Mouse (Mus musculus): ENCODE data around the gene Hoxd13. TPM values are rescaled to one million over a fixed set of nuclear protein-coding genes. Genes with fewer than 3 reads are reported as not detected.

The Hoxd13 gene
- polyA plus RNA-seq, 1 experiment from 2014 or later, result 0.45 TPM

DNA sequence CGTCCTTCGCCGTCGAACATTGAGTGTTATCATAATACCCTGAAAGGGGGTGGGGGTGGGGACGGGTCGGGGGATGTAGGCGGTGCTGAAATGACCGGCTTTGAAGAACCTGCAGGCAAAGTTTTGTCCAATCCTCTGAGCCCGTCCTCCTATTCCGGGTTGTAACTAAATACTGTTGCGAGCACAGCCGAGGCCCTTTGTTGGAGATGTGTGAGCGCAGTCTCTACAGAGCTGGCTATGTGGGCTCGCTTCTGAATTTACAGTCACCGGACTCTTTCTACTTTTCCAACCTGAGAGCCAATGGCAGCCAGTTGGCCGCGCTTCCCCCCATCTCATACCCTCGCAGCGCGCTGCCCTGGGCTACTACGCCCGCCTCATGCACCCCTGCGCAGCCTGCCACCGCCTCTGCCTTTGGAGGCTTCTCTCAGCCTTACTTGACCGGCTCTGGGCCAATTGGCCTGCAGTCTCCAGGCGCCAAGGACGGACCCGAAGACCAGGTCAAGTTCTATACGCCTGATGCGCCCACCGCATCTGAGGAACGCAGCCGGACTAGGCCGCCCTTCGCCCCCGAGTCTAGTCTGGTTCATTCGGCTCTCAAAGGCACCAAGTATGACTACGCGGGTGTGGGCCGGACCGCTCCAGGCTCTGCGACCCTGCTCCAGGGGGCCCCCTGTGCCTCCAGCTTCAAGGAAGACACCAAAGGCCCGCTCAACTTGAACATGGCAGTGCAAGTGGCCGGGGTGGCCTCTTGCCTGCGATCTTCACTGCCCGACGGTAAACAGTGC lies 7.0 kb downstream of the Hoxd13 start, which contains the start of gene Hoxd12:
Gene Hoxd12, plus strand, starts transcription at position 133 of the 785 bp plus-strand sequence.
- Histone ChIP-seq H3K9ac (ENCODE audit: low read depth, low read length) (no peak within 1 kb of the TSS), H3K9me3 (ENCODE audit: control insufficient read depth, low read length) (no peaks in the 10 kb centered on the region)
- ATAC-seq (replicated peaks; ENCODE audit: low FRiP score), result no peak

DNA sequence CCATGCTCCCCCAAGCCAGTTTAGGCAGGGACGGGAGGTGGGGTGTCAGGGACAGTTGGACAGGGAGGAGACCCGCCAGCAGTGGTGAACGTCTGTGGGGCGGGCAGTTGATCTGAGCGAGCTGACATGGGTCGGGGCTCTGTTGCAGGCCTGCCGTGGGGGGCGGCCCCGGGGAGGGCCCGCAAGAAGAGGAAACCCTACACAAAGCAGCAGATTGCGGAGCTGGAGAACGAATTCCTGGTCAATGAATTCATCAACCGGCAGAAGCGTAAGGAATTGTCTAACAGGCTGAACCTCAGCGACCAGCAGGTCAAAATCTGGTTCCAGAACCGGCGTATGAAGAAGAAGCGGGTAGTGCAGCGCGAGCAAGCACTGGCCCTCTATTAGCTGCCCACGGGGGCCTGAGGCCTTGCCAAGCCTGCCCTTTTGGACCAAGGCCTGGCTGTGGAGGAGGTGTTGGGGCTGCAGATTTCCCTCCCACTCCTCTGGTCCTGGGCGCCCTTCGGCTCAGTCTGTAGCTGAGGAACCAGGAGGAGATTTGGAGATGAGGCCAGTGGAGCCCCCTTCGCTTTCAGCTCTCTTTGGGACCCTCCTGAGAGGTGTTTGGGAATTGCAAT lies 7.7 kb downstream of the Hoxd13 start:
- no peak overlapping the region for H3K27ac ChIP-seq (ENCODE audit: low read depth, low read length)
- peaks cover 100% of the 10 kb centered on the region for H3K27me3 ChIP-seq (replicated peaks; ENCODE audit: control insufficient read depth, insufficient read depth, low read length)
- no peak for ATAC-seq (replicated peaks; ENCODE audit: low FRiP score)
- H3K4me3 ChIP-seq (ENCODE audit: low read depth, low read length), result no peak overlapping the region
- WGBS, result 7% methylated on average over 24 of the region's 24 CpGs
- no peaks in the 10 kb centered on the region for H3K36me3 ChIP-seq (ENCODE audit: control insufficient read depth, insufficient read depth, low read length)
- DNase-seq (ENCODE audit: low spot score), result peak; percentile 31
- no peak overlapping the region for H3K4me2 ChIP-seq
- H3K4me1 ChIP-seq (replicated peaks; ENCODE audit: control insufficient read depth, insufficient read depth, low read length), result no peaks in the 10 kb centered on the region
- no peaks in the 10 kb centered on the region for H3K9me3 ChIP-seq (ENCODE audit: control insufficient read depth, low read length)
- H3K9ac ChIP-seq (ENCODE audit: low read depth, low read length), result no peak overlapping the region

More for the DNA sequence above, 7.0 kb downstream of the Hoxd13 start, which contains the start of gene Hoxd12:
- Histone ChIP-seq H3K27ac (ENCODE audit: low read depth, low read length) (no peak within 1 kb of the TSS), H3K4me2 (no peak within 1 kb of the TSS), H3K27me3 (replicated peaks; ENCODE audit: control insufficient read depth, insufficient read depth, low read length) (peaks cover 99% of the 10 kb centered on the region), H3K4me1 (replicated peaks; ENCODE audit: control insufficient read depth, insufficient read depth, low read length) (no peaks in the 10 kb centered on the region), H3K36me3 (ENCODE audit: control insufficient read depth, insufficient read depth, low read length) (no peaks in the 10 kb centered on the region), H3K4me3 (ENCODE audit: low read depth, low read length) (no peak within 1 kb of the TSS)
- DNase-seq (ENCODE audit: low spot score), result peak; percentile 34
- WGBS, result 5% methylated on average over 47 of the region's 47 CpGs

DNA sequence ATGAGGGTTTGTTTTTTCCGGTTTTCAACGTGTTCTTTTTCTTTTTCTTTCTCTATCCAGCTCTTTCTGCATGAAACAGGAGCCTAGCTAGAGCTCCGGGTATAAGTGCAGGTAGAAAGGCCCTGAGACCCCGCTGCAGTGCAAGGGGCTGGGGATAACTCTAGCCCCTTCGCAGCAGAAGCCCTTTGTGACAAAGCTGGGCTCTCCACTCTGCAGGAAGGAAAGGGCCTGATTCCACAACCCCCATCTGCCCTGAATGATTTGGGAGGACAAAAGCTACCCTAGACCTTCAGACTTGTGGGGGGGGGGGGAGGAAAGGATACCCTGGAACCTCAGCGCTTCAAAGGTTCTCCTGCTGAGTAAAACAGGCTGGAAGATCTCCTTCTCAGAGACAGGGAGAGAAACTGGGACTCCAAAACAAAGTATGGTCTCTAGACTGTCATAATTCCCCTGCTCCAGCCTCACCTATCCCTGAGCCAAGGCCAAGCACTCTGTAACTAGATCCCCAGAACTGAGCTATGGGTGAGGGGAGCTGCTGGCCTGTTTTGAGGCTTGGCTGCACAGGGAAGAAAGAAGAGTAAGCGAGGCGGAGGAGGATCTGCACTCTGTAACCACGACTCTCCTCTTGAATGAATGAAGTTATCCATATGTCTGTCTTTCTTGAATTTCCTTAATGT lies 8.4 kb downstream of the Hoxd13 start:
- no peak overlapping the region for H3K4me2 ChIP-seq
- H3K4me1 ChIP-seq (replicated peaks; ENCODE audit: control insufficient read depth, insufficient read depth, low read length), result no peaks in the 10 kb centered on the region
- H3K9ac ChIP-seq (ENCODE audit: low read depth, low read length), result no peak overlapping the region
- peak; percentile 30 for DNase-seq (ENCODE audit: low spot score)
- ATAC-seq (replicated peaks; ENCODE audit: low FRiP score), result no peak
- 4% methylated on average over 9 of the region's 9 CpGs for WGBS
- H3K9me3 ChIP-seq (ENCODE audit: control insufficient read depth, low read length), result no peaks in the 10 kb centered on the region
- H3K27ac ChIP-seq (ENCODE audit: low read depth, low read length), result no peak overlapping the region
- H3K27me3 ChIP-seq (replicated peaks; ENCODE audit: control insufficient read depth, insufficient read depth, low read length), result peaks cover 100% of the 10 kb centered on the region
- no peak overlapping the region for H3K4me3 ChIP-seq (ENCODE audit: low read depth, low read length)
- no peaks in the 10 kb centered on the region for H3K36me3 ChIP-seq (ENCODE audit: control insufficient read depth, insufficient read depth, low read length)

DNA sequence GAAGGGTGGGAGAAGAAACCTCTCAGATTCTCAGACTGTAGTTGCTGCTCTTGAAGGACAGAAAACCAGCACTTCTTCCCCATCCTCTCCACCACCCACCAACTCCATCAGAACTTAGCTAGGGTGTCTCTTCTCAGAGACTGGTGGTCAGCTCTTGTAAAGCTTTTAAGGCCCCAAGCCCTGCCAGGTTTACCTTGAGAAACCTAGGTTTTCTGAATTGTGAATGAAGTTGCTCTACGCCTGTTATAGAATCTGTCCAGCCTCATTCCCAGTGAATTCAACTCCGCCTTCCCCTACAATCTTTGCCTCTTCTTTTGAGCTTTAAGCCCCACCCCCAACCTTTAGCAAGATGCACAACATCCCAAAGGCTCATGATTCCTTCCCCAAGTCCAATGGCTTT lies 9.0 kb downstream of the Hoxd13 start:
- no peak for ATAC-seq (replicated peaks; ENCODE audit: low FRiP score)
- H3K36me3 ChIP-seq (ENCODE audit: control insufficient read depth, insufficient read depth, low read length), result no peaks in the 10 kb centered on the region
- no peak for DNase-seq (ENCODE audit: low spot score)
- 9% methylated on average over 2 of the region's 2 CpGs for WGBS
- no peak overlapping the region for H3K4me2 ChIP-seq
- H3K4me1 ChIP-seq (replicated peaks; ENCODE audit: control insufficient read depth, insufficient read depth, low read length), result 0 out of 2 replicates have a peak, but pooled peaks cover 3% of the 10 kb centered on the region
- H3K27ac ChIP-seq (ENCODE audit: low read depth, low read length), result no peak overlapping the region
- H3K9me3 ChIP-seq (ENCODE audit: control insufficient read depth, low read length), result no peaks in the 10 kb centered on the region
- H3K9ac ChIP-seq (ENCODE audit: low read depth, low read length), result no peak overlapping the region
- H3K4me3 ChIP-seq (ENCODE audit: low read depth, low read length), result no peak overlapping the region
- H3K27me3 ChIP-seq (replicated peaks; ENCODE audit: control insufficient read depth, insufficient read depth, low read length), result peaks cover 100% of the 10 kb centered on the region

DNA sequence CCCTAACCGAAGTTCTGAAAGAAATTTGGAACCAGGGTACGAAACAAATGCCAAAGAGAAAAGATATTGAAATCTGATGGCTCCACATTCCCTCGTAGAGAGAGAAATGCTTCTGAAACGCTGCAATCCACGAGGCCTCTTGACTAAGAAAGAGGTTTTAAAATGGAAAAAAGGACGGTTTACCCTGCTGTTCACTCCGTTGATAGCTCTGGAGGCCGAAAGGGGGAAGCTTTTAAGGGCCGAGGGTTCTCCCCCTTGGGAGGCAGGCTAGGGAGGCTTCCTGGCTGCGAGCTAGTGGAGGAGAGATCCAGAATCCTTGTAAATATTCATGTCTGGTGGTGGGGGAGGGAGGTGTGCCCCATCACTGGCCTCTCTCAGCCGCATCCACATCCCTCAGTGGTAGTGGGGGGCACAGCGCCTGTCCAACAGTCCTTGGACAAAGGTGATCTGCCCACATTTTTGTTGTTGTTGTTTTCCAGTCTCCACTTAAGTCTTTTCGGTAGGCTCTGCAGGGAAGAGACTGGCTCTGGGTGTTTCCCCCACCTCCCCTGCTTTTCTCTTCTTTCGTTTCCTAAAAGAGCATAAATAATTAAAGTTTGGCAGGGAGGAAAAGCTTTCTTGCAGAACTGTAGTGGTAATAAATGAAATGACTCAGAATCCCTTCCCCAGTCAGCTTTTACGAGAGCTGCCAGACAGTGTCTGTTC lies 10.9 kb downstream of the Hoxd13 start, which contains the start of gene Hoxd11:
Gene Hoxd11, plus strand, starts transcription at position 667 of the 705 bp plus-strand sequence.
- peak within 1 kb of the TSS; percentile 6; the same call in 1 of the 2 replicates for H3K4me2 ChIP-seq
- no peak within 1 kb of the TSS for H3K27ac ChIP-seq (ENCODE audit: low read depth, low read length)
- DNase-seq (ENCODE audit: low spot score) (no peak), ATAC-seq (replicated peaks; ENCODE audit: low FRiP score) (no peak)
- peaks cover 7% of the 10 kb centered on the region; the same call in 1 of the 2 replicates for H3K4me1 ChIP-seq (replicated peaks; ENCODE audit: control insufficient read depth, insufficient read depth, low read length)
- peaks cover 100% of the 10 kb centered on the region for H3K27me3 ChIP-seq (replicated peaks; ENCODE audit: control insufficient read depth, insufficient read depth, low read length)
- H3K4me3 ChIP-seq (ENCODE audit: low read depth, low read length), result no peak within 1 kb of the TSS
- H3K9ac ChIP-seq (ENCODE audit: low read depth, low read length), result no peak within 1 kb of the TSS
- H3K9me3 ChIP-seq (ENCODE audit: control insufficient read depth, low read length), result no peaks in the 10 kb centered on the region
- no peaks in the 10 kb centered on the region for H3K36me3 ChIP-seq (ENCODE audit: control insufficient read depth, insufficient read depth, low read length)
- 5% methylated on average over 15 of the region's 15 CpGs for WGBS

DNA sequence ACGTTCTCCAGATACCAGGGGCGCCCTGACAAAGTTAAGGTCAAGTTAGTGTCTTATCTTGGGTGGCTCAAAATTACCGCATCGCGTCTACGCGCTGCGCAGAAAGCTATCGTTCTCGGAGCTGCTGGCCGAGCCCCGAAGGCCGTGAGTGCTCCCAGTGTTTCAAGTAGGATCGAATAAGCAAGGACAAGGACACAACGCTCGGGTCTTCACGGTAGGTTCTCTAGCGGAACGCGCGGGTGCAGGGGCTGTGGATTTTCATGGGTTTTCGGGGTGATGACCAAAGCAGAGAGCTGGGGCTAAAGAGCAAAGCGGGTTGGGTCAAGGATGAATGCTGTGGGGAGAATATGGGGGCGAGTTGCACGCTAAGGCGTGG lies 11.5 kb downstream of the Hoxd13 start:
- Histone ChIP-seq H3K9ac (ENCODE audit: low read depth, low read length) (no peak overlapping the region), H3K4me3 (ENCODE audit: low read depth, low read length) (no peak overlapping the region), H3K27me3 (replicated peaks; ENCODE audit: control insufficient read depth, insufficient read depth, low read length) (peaks cover 100% of the 10 kb centered on the region), H3K4me2 (peak overlapping the region; percentile 6; the same call in 1 of the 2 replicates), H3K4me1 (replicated peaks; ENCODE audit: control insufficient read depth, insufficient read depth, low read length) (peaks cover 7% of the 10 kb centered on the region; the same call in 1 of the 2 replicates), H3K36me3 (ENCODE audit: control insufficient read depth, insufficient read depth, low read length) (no peaks in the 10 kb centered on the region), H3K9me3 (ENCODE audit: control insufficient read depth, low read length) (no peaks in the 10 kb centered on the region), H3K27ac (ENCODE audit: low read depth, low read length) (no peak overlapping the region)
- 2% methylated on average over 26 of the region's 26 CpGs for WGBS
- DNase-seq (ENCODE audit: low spot score) (no peak), ATAC-seq (replicated peaks; ENCODE audit: low FRiP score) (no peak)

DNA sequence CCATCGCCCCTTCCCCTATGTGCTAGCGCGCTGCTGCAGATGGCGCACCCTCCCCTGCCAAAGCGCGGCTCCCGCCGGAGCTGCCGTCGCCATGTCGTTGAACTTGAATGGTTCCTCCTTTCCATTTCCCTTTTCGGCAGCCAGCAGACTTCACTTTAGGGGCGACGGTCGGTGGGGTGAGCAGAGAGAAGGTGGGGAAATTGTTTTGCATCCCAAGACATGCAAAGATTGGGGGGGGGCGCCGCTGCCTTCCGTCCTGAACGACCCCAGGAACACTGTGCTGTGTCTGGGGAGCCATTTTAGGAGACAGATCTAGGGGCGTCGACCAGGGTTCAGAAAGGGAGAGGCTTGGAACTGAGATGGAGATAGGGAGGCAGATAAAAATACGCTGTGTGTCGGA lies 11.9 kb downstream of the Hoxd13 start:
- Histone ChIP-seq H3K9ac (ENCODE audit: low read depth, low read length) (no peak overlapping the region), H3K9me3 (ENCODE audit: control insufficient read depth, low read length) (no peaks in the 10 kb centered on the region), H3K27ac (ENCODE audit: low read depth, low read length) (no peak overlapping the region), H3K4me3 (ENCODE audit: low read depth, low read length) (no peak overlapping the region), H3K27me3 (replicated peaks; ENCODE audit: control insufficient read depth, insufficient read depth, low read length) (peaks cover 100% of the 10 kb centered on the region), H3K36me3 (ENCODE audit: control insufficient read depth, insufficient read depth, low read length) (no peaks in the 10 kb centered on the region), H3K4me2 (peak overlapping the region; percentile 6; the same call in 1 of the 2 replicates), H3K4me1 (replicated peaks; ENCODE audit: control insufficient read depth, insufficient read depth, low read length) (peaks cover 7% of the 10 kb centered on the region; the same call in 1 of the 2 replicates)
- 2% methylated on average over 23 of the region's 23 CpGs for WGBS
- ATAC-seq (replicated peaks; ENCODE audit: low FRiP score) (no peak), DNase-seq (ENCODE audit: low spot score) (no peak)
